Mouse (Mus musculus) CH12.LX (cell line): ENCODE measurements at regions not wholly inside any gene's neighbourhood (a gene's known extent, or its start where the extent isn't known, plus 50 kb on each side); places are given as distances from the start of the nearest gene placed in this dataset.

Experiments used
- DNase-seq: peaks from one replicate; pipeline ENCODE4 v3.0.0-alpha.2; 2013; ENCODE audit errors: extremely low read depth
- H3K27ac ChIP-seq: 2 replicates; pipeline ENCODE4 v1.5.1; 2012; ENCODE audit warnings: low read depth, mild to moderate bottlenecking, control low read depth, moderate library complexity; ENCODE audit not compliant: insufficient read depth
- H3K27me3 ChIP-seq: replicated peaks from 2 replicates; pipeline ENCODE3; 2012; ENCODE audit warnings: inconsistent platforms
- H3K36me3 ChIP-seq, 2 experiments: replicated peaks in 1 of 2; 2 replicates each; pipeline versions ENCODE3 to v1.6.1; 2012; ENCODE audit warnings: inconsistent platforms in 1 of 2, low read length in 1 of 2, mild to moderate bottlenecking in 1 of 2, mixed read lengths in 1 of 2, moderate library complexity in 1 of 2; ENCODE audit not compliant: control insufficient read depth in 1 of 2, insufficient read depth in 1 of 2
- H3K4me1 ChIP-seq, 2 experiments: 2 replicates each; pipeline ENCODE4 v1.6.1; 2012; ENCODE audit warnings: inconsistent platforms in 1 of 2, moderate library complexity in 1 of 2; ENCODE audit not compliant: insufficient read depth in 2 of 2, control insufficient read depth in 1 of 2
- H3K4me2 ChIP-seq: 2 replicates; pipeline ENCODE4 v1.6.1; 2012; ENCODE audit warnings: low read depth, mild to moderate bottlenecking, control low read depth; ENCODE audit not compliant: poor library complexity, insufficient read depth, severe bottlenecking
- H3K4me3 ChIP-seq, 3 experiments: fragments of 150-350 bp in 1 of 3; sonication (generic) in 1 of 3; replicated peaks in 1 of 3; 2 replicates each; pipeline versions ENCODE3 to v1.5.1; 2011 to 2012; ENCODE audit warnings: low read depth in 2 of 3, low read length in 2 of 3, mild to moderate bottlenecking in 2 of 3, moderate library complexity in 2 of 3, control low read depth in 1 of 3, improper control_type of control experiment in 1 of 3, inconsistent platforms in 1 of 3, mixed read lengths in 1 of 3; ENCODE audit not compliant: poor library complexity in 1 of 3
- H3K79me2 ChIP-seq: replicated peaks from 2 replicates; pipeline ENCODE4 v1.6.1; 2012; ENCODE audit warnings: mild to moderate bottlenecking, moderate library complexity; ENCODE audit not compliant: control insufficient read depth, poor library complexity, insufficient read depth, severe bottlenecking; ENCODE audit errors: extremely low read depth
- H3K9ac ChIP-seq: 2 replicates; pipeline ENCODE4 v1.6.1; 2012; ENCODE audit warnings: low read depth, mild to moderate bottlenecking, control low read depth, moderate library complexity; ENCODE audit not compliant: insufficient read depth
- H3K9me3 ChIP-seq: replicated peaks from 2 replicates; pipeline ENCODE3; 2012; ENCODE audit warnings: low read length, inconsistent platforms, mixed read lengths
- BHLHE40 ChIP-seq: IDR thresholded peaks from 2 replicates; pipeline ENCODE4 v1.6.1; 2011; ENCODE audit warnings: mild to moderate bottlenecking, low read depth, low read length, improper control_type of control experiment
- GABPA ChIP-seq: IDR thresholded peaks from 2 replicates; pipeline ENCODE4 v1.6.1; 2012; ENCODE audit warnings: low read depth, low read length, improper control_type of control experiment, inconsistent platforms; ENCODE audit not compliant: insufficient replicate concordance
- HCFC1 ChIP-seq: IDR thresholded peaks from 2 replicates; pipeline ENCODE4 v1.6.1; 2012; ENCODE audit warnings: low read depth, mild to moderate bottlenecking, inconsistent platforms, low read length, improper control_type of control experiment
- IRF4 ChIP-seq: IDR thresholded peaks from 2 replicates; pipeline ENCODE4 v1.6.1; 2014; ENCODE audit warnings: low read depth, mild to moderate bottlenecking, inconsistent platforms, low read length, improper control_type of control experiment
- MXI1 ChIP-seq: IDR thresholded peaks from 2 replicates; pipeline ENCODE4 v1.6.1; 2011; ENCODE audit warnings: mild to moderate bottlenecking, low read depth, low read length, improper control_type of control experiment
- MYC ChIP-seq: IDR thresholded peaks from 2 replicates; pipeline ENCODE4 v1.6.1; 2011; ENCODE audit warnings: low read depth, mild to moderate bottlenecking, improper control_type of control experiment, low read length
- NELFE ChIP-seq: IDR thresholded peaks from 2 replicates; pipeline ENCODE4 v1.6.1; 2011; ENCODE audit warnings: low read depth, low read length, improper control_type of control experiment
- POLR2A ChIP-seq: IDR thresholded peaks from 2 replicates; pipeline ENCODE4 v1.6.1; 2011; ENCODE audit warnings: low read depth, mild to moderate bottlenecking, improper control_type of control experiment, low read length
- TBP ChIP-seq: conservative IDR thresholded peaks from 2 replicates; pipeline ENCODE4 v1.6.1; 2011; ENCODE audit warnings: low read depth, low read length, improper control_type of control experiment
- TCF12 ChIP-seq: IDR thresholded peaks from 2 replicates; pipeline ENCODE4 v1.6.1; 2014; ENCODE audit warnings: low read depth, mild to moderate bottlenecking, inconsistent platforms, low read length, improper control_type of control experiment
- UBTF ChIP-seq: IDR thresholded peaks from 2 replicates; pipeline ENCODE4 v1.6.1; 2012; ENCODE audit warnings: low read depth, mild to moderate bottlenecking, inconsistent platforms, low read length, improper control_type of control experiment, moderate library complexity
- ZC3H11A ChIP-seq: IDR thresholded peaks from 2 replicates; pipeline ENCODE4 v1.6.1; 2012; ENCODE audit warnings: low read depth, mild to moderate bottlenecking, inconsistent platforms, low read length, improper control_type of control experiment
- ZNF384 ChIP-seq: IDR thresholded peaks from 2 replicates; pipeline ENCODE4 v1.6.1; 2012; ENCODE audit warnings: low read depth, low read length, improper control_type of control experiment, inconsistent platforms
- dilution Hi-C: fragments of 300-500 bp; cut with MboI; formaldehyde crosslinking; loops from 2 replicates; pipeline ENCODE4 v1.14.3; 2020; ENCODE audit warnings: low sequenced_read_pairs; ENCODE audit not compliant: extremely low pct_unique_long_range_greater_than_20kb, extremely low pct_ligation_motif_present
- in situ Hi-C: fragments of 300-500 bp; cut with MboI; formaldehyde crosslinking; loops from 3 replicates; pipeline ENCODE4 v1.14.3; 2019; ENCODE audit warnings: low sequenced_read_pairs, low pct_ligation_motif_present, low pct_unique_long_range_greater_than_20kb, mixed read lengths

DNA sequence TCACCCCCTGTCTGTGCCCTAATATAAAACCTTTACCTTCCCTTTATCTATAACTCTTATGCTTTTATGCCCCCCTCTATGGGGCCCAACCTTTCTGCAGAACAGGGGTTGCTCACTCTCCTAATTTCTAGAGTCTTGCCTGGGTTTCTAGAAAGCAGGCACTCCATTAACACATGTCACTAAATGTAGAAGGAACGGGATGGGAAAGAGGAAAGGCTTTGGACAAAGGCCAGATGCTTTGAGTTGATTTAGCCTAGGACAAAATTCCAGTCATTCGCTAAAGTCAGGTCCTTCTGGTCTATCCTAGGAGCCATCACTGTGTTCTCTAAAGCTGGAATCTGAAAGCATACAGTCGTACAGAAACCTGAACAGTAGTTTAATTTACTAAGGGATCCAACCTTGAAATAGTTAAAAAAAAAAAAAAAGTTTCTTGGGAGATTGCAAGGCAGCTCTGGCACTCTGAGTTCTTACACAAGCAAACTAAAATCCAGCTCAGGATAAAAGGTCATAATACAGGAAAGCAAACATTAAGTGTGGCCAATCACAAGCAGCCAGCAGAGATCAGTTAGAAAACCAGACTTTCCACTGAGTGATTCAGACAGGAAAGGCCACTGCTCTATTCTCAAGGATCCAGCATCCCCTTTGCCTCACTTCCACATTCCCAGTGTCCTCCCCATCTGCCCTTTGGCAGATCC, 109.5 kb downstream of the Ccdc71l start:
- no peak overlapping the region for H3K9ac ChIP-seq
- in situ Hi-C loops: no loop called here
- H3K27ac ChIP-seq: no peak overlapping the region
- H3K79me2 ChIP-seq: no peaks in the 10 kb centered on the region
- no peak overlapping the region for H3K4me2 ChIP-seq
- no peak overlapping the region for H3K4me3 ChIP-seq
- dilution Hi-C loops: no loop called here
- no peak for TF ChIP-seq BHLHE40
- H3K9me3 ChIP-seq: no peaks in the 10 kb centered on the region
- DNase-seq: no peak
- H3K27me3 ChIP-seq: no peaks in the 10 kb centered on the region
- H3K4me1 ChIP-seq: peaks cover 0 to 17% of the 10 kb centered on the region in 2 experiments; a peak in 2 of 4 replicates
- no peaks in the 10 kb centered on the region for H3K36me3 ChIP-seq

DNA sequence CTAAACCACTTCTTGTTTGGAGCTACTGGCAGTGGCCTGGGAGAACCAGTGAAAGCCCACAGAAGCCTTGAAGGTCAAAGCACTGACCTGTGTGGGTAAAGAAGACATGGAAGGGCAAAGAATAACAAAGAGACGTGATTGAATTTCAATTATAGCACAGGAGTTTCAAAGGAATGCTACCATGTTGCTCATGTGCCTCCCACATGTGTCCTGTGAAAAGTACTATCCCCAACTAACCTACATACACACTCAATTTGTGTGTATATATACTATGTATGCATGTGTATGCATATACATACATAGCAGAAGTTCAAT, 110.0 kb downstream of the Ccdc71l start:
- no peak for TF ChIP-seq POLR2A
- no peak for TF ChIP-seq UBTF
- no peak for TF ChIP-seq TCF12
- no peak for TF ChIP-seq IRF4
- TF ChIP-seq ZNF384: no peak
- TF ChIP-seq GABPA: no peak
- TF ChIP-seq ZC3H11A: no peak
- TF ChIP-seq NELFE: no peak
- no peak for TF ChIP-seq MYC
- no peaks in the 10 kb centered on the region for H3K79me2 ChIP-seq
- H3K4me3 ChIP-seq: no peak overlapping the region
- H3K27ac ChIP-seq: no peak overlapping the region
- in situ Hi-C loops (no loop called here), dilution Hi-C loops (no loop called here)
- no peaks in the 10 kb centered on the region for H3K27me3 ChIP-seq
- no peak overlapping the region for H3K9ac ChIP-seq
- no peak for DNase-seq
- no peak overlapping the region for H3K4me2 ChIP-seq
- H3K4me1 ChIP-seq: peaks cover 0 to 17% of the 10 kb centered on the region in 2 experiments; a peak in 2 of 4 replicates
- no peaks in the 10 kb centered on the region for H3K9me3 ChIP-seq
- no peaks in the 10 kb centered on the region for H3K36me3 ChIP-seq

DNA sequence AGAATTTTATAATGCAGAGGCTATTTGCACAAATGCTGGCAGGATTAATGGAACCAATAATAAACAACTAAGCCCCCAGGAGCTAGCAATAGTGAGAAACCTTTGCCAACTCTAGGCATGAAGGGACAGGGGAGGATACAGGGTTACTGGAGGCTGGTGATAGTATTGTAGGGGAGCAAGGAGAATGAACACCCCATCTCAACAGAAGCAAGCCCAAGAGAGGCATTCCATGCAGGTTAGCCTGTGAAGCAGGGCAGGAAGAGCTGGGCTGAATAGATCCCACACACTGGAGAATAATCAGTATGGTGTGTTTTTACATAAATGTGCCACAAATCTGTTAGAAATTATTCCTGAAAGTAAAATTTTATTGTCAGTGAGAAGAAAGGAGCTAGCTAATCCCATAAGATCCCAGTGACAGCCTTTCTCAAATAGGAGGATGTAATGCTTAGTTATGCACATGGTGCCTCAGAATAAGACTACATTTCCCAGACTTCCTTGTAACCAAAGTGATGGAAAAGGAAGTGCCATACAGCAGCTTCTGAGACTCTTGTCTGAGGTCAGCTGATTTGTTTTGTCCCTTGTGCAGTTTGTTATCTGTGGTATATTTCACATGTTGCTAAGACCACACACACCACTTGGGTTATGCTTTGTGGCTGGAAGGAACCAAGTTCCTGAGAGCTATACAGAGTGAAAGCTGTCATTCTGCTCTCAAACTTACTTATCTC, 111.1 kb downstream of the Ccdc71l start:
- in situ Hi-C loops: no loop called here
- 0 out of 2 replicates have a peak, but pooled peaks have one; percentile 20 for TF ChIP-seq MYC
- TF ChIP-seq TBP: no peak
- TF ChIP-seq HCFC1: peak; percentile 72
- TF ChIP-seq MXI1: no peak
- dilution Hi-C loops: no loop called here
- Histone ChIP-seq H3K4me3 (no peak overlapping the region), H3K4me2 (no peak overlapping the region), H3K79me2 (no peaks in the 10 kb centered on the region), H3K9me3 (no peaks in the 10 kb centered on the region), H3K9ac (no peak overlapping the region), H3K27me3 (no peaks in the 10 kb centered on the region), H3K27ac (no peak overlapping the region), H3K4me1 (peaks cover 0 to 17% of the 10 kb centered on the region in 2 experiments; a peak in 2 of 4 replicates), H3K36me3 (no peaks in the 10 kb centered on the region)
- peak; percentile 10 for DNase-seq
